In the genomic region with DNA sequence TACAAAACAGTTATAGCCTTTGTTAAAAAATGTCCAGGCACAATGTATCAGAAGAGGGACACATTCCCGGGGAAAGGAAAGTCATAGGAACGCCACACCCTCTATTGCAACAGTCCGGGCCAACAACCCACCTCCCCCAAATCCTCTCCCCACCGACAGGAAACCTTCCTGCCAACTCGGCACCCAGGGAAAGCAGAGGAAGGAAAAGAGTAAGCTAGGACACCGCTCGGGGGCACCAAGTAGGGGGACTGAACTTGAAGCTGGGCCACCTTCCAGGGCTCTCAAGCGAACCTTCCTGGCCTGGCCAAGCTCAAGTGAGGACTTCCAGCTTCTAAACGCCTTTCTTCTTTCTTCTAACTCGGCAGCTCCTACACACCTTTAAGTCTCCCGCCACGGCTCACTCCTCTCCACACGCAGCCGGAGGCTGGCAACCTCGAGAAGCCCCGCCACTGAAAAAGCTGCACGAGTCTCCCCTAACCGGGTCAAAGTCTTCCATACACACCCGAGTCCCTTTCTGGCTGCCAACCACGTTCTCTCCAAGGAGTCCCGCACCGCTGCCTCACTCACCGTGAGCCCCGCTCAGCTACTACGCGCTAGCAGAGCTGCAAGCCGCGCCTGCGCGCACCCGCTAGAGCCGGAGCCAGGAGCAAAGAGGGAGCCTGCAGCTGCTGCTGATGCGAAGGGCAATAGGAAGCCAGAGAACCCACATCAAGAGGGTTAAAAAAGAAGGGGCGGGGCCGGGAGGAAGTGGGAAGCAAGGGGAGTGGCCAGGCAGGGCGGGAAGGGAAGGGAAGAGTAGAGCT, we compare ENCODE assay signal across 8 mouse cellular contexts. TPM values are rescaled to one million over a fixed set of nuclear protein-coding genes. Genes with fewer than 3 reads are reported as not detected.
A peak's percentile ranks its signal among the peaks of the same experiment; 100 is the strongest.
DNase-seq lines count a peak whose midpoint lies in the region; ATAC-seq lines count a peak whose summit lies in the region.

A gene (minus strand): TSS at position 695 of the 803 bp plus-strand sequence.

- peak; percentile 77 for ATAC-seq in inflammation-experienced regulatory T-cells, adult 6 months

- intact Hi-C loops in gastrocnemius, postnatal 14 days (cut with DNase I; ENCODE audit: low total_unique reads), result no loop called here
- intact Hi-C loops in left cerebral cortex, postnatal 25 days (cut with DNase I), result no loop called here

- peak; percentile 86 for DNase-seq in adipocyte (ENCODE audit: low spot score)
- DNase-seq in embryo, embryonic 10 days (ENCODE audit: low spot score), result peak; percentile 76
- DNase-seq in gastrocnemius, postnatal 14 days, result peak; percentile 80
- peak; percentile 50 to 71 for DNase-seq in left cerebral cortex, postnatal 25 days (ENCODE audit: low spot score in 2 of 2)
- peak; percentile 83 for DNase-seq in mesoderm, embryonic 11.5 days (ENCODE audit: low read depth, low spot score)
- peak; percentile 66 for DNase-seq in skeletal muscle tissue, adult 2 months (ENCODE audit: low read depth, low spot score)
- no peak for DNase-seq in MN1 (ENCODE audit: low spot score)

RNA-seq across cellular contexts. Expression of the gene that starts here (rescaled TPM):
- 1 to 10 TPM; 6.8 to 8.3 TPM for total RNA-seq in gastrocnemius, postnatal 14 days (2021)
- polyA plus RNA-seq in inflammation-experienced regulatory T-cells, adult 6 months (2017; shearing (Covaris generic)), result 1 to 10 TPM; 6.2 to 7.4 (median 6.5) TPM
- 1 to 10 TPM; 3.2 to 4.8 TPM for total RNA-seq in left cerebral cortex, postnatal 25 days (2021)
